Mouse (Mus musculus) liver, embryonic 11.5 days (tissue): ENCODE measurements around the gene Timm10b. TPM values are rescaled to one million over a fixed set of nuclear protein-coding genes. Genes with fewer than 3 reads are reported as not detected.

ENCODE experiments used
- ATAC-seq: fragments of 200-750 bp; cut with Nextera tagmentation; replicated peaks from 2 replicates; pipeline ENCODE4 v1.8.0; 2017; ENCODE audit warnings: moderate number of reproducible peaks, mild to moderate bottlenecking, moderate TSS enrichment, moderate library complexity; ENCODE audit not compliant: low FRiP score
- DNase-seq: peaks from one replicate; pipeline ENCODE4 v3.0.0-alpha.2; 2017; ENCODE audit warnings: low spot score
- H3K27ac ChIP-seq: fragments of 300-500 bp; sonication (generic); 2 replicates; pipeline ENCODE4 v1.5.1; 2014; ENCODE audit warnings: mild to moderate bottlenecking, low read depth, low read length, control low read depth
- H3K27me3 ChIP-seq: fragments of 300-500 bp; sonication (generic); replicated peaks from 2 replicates; pipeline ENCODE4 v1.6.1; 2014; ENCODE audit warnings: low read length, mixed read lengths; ENCODE audit not compliant: control insufficient read depth, insufficient read depth
- H3K36me3 ChIP-seq: fragments of 300-500 bp; sonication (generic); 2 replicates; pipeline ENCODE4 v1.6.1; 2014; ENCODE audit warnings: mild to moderate bottlenecking, low read length, moderate library complexity, mixed read lengths; ENCODE audit not compliant: control insufficient read depth, insufficient read depth
- H3K4me1 ChIP-seq: fragments of 300-500 bp; sonication (generic); replicated peaks from 2 replicates; pipeline ENCODE4 v1.6.1; 2014; ENCODE audit warnings: low read length, mixed read lengths; ENCODE audit not compliant: control insufficient read depth, insufficient read depth
- H3K4me2 ChIP-seq: fragments of 300-500 bp; sonication (generic); 2 replicates; pipeline ENCODE4 v1.6.1; 2014; ENCODE audit warnings: mild to moderate bottlenecking, control low read depth, moderate library complexity
- H3K4me3 ChIP-seq: fragments of 300-500 bp; sonication (generic); 2 replicates; pipeline ENCODE4 v1.5.1; 2014; ENCODE audit warnings: low read depth, low read length, control low read depth
- H3K9ac ChIP-seq: fragments of 300-500 bp; sonication (generic); 2 replicates; pipeline ENCODE4 v1.6.1; 2014; ENCODE audit warnings: low read depth, low read length, control low read depth
- H3K9me3 ChIP-seq: fragments of 300-500 bp; sonication (generic); 2 replicates; pipeline ENCODE4 v1.6.1; 2016; ENCODE audit warnings: low read length, inconsistent platforms, mixed read lengths; ENCODE audit not compliant: control insufficient read depth
- WGBS: fragments of 180-500 bp; shearing (Covaris S2); extraction: QIAGEN DNeasy Blood & Tissue Kit; methylation state at CpG from one replicate; pipeline ENCODE4 v1.1.7; 2014; 5-methylcytosine and 5-hydroxymethylcytosine counted together
- polyA plus RNA-seq: library from polyadenylated mRNA; unstranded; fragments of >200 nt; fragmentation: Nextera tagmentation; extraction: Ambion mirVana; gene quantifications from 2 replicates; pipeline ENCODE4 v1.2.1, GENCODE M21; 2014

The Timm10b gene
- 222 and 242 TPM in 2 replicates for polyA plus RNA-seq

GRCm38 (mm10) chr7:105639756-105640155 is at the start of gene Timm10b:
Timm10b (plus strand) TSS chr7:105640056.
- peak within 1 kb of the TSS; percentile 80 for H3K27ac ChIP-seq
- no peaks in the 10 kb centered on the region for H3K9me3 ChIP-seq
- H3K4me3 ChIP-seq: peak within 1 kb of the TSS; percentile 78
- peak within 1 kb of the TSS; percentile 74 for H3K9ac ChIP-seq
- no peak for DNase-seq
- H3K4me2 ChIP-seq: peak within 1 kb of the TSS; percentile 92
- ATAC-seq: peak; percentile 8; the same call in 1 of the 2 replicates
- H3K36me3 ChIP-seq: peaks cover 16% of the 10 kb centered on the region; the same call in 1 of the 2 replicates
- 7% methylated on average over 2 of the region's 2 CpGs for WGBS
- no peaks in the 10 kb centered on the region for H3K27me3 ChIP-seq
- H3K4me1 ChIP-seq: peaks cover 11% of the 10 kb centered on the region

- Histone ChIP-seq H3K27ac (no peak overlapping the region), H3K9me3 (no peaks in the 10 kb centered on the region), H3K4me1 (no peaks in the 10 kb centered on the region), H3K27me3 (no peaks in the 10 kb centered on the region), H3K4me3 (no peak overlapping the region), H3K36me3 (no peaks in the 10 kb centered on the region), H3K4me2 (no peak overlapping the region), H3K9ac (no peak overlapping the region)
- WGBS: 35% methylated on average over 7 of the region's 7 CpGs
- DNase-seq (no peak), ATAC-seq (no peak; the same call in 1 of the 2 replicates)
Observed at GRCm38 (mm10) chr7:105590097-105590496, 49.8 kb upstream of the Timm10b start.

- no peak overlapping the region for H3K27ac ChIP-seq
- no peaks in the 10 kb centered on the region for H3K9me3 ChIP-seq
- ATAC-seq: peak; percentile 68
- peak; percentile 52 for DNase-seq
- no peak overlapping the region for H3K9ac ChIP-seq
- H3K36me3 ChIP-seq: no peaks in the 10 kb centered on the region
- no peaks in the 10 kb centered on the region for H3K4me1 ChIP-seq
- no peak overlapping the region for H3K4me3 ChIP-seq
- WGBS: 34% methylated on average over 9 of the region's 9 CpGs
- H3K27me3 ChIP-seq: no peaks in the 10 kb centered on the region
- H3K4me2 ChIP-seq: no peak overlapping the region
Observed at GRCm38 (mm10) chr7:105602860-105603623, 36.8 kb upstream of the Timm10b start.

DNA sequence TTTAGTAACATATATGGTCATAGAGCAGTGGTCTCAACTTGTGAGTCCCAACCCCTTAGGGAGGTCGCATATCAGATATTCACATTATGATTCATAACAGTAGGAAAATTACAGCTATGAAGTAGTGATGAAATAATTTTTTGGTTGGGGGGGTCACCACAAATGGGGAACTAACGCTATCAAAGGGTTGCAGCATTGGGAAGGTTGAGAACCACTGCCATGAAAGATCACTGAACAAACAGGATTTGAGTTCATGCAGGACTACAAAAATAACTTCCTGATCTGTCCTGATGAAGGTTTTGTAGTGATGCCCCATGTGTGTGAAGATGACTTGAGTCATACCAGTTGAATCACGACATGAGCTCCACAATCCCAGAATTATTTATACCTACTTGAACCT is 31.4 kb upstream of the Timm10b start:
- no peaks in the 10 kb centered on the region for H3K9me3 ChIP-seq
- DNase-seq: no peak
- no peak overlapping the region for H3K4me2 ChIP-seq
- no peaks in the 10 kb centered on the region for H3K4me1 ChIP-seq
- no peak for ATAC-seq
- WGBS: 73% methylated on average over 3 of the region's 3 CpGs
- no peak overlapping the region for H3K9ac ChIP-seq
- no peaks in the 10 kb centered on the region for H3K27me3 ChIP-seq
- no peak overlapping the region for H3K27ac ChIP-seq
- H3K4me3 ChIP-seq: no peak overlapping the region
- H3K36me3 ChIP-seq: peaks cover 10% of the 10 kb centered on the region

GRCm38 (mm10) chr7:105611767-105612166 is 28.1 kb upstream of the Timm10b start:
- Histone ChIP-seq H3K27me3 (no peaks in the 10 kb centered on the region), H3K4me1 (no peaks in the 10 kb centered on the region), H3K27ac (no peak overlapping the region), H3K9me3 (no peaks in the 10 kb centered on the region), H3K9ac (no peak overlapping the region), H3K4me2 (no peak overlapping the region), H3K4me3 (no peak overlapping the region), H3K36me3 (peaks cover 12% of the 10 kb centered on the region)
- ATAC-seq (no peak), DNase-seq (no peak)
- WGBS: 90% methylated on average over 1 of the region's 1 CpGs

- Histone ChIP-seq H3K4me2 (no peak overlapping the region), H3K4me3 (no peak overlapping the region), H3K9ac (no peak overlapping the region), H3K4me1 (no peaks in the 10 kb centered on the region), H3K36me3 (peaks cover 24% of the 10 kb centered on the region), H3K27me3 (no peaks in the 10 kb centered on the region), H3K9me3 (no peaks in the 10 kb centered on the region), H3K27ac (no peak overlapping the region)
- ATAC-seq (no peak), DNase-seq (no peak)
- whole genome bisulfite sequencing: 79% methylated on average over 1 of the region's 1 CpGs
Observed at GRCm38 (mm10) chr7:105614400-105614799, 25.5 kb upstream of the Timm10b start.

DNA sequence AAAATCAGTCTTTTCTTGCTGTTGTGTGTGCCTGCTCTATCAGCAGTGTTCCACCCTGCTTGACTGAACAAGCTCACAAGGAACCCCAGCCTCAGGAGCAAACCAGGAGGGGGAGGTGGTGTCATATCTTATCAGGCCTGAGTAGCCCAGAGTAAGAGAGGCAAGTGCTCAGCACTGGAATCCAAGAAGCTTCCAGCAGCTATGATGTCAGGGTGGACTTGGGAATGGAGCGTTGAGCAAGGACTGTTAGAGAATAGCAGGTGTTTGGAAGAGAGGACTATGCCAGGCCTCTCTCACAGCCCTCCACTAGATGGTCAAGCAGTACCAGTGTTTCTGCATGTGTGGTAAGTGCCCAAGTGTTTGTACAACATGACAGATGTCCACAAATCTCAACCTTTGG is 24.1 kb upstream of the Timm10b start:
- Histone ChIP-seq H3K4me3 (no peak overlapping the region), H3K36me3 (peaks cover 21% of the 10 kb centered on the region), H3K9me3 (no peaks in the 10 kb centered on the region), H3K27me3 (no peaks in the 10 kb centered on the region), H3K9ac (no peak overlapping the region), H3K4me1 (no peaks in the 10 kb centered on the region), H3K27ac (no peak overlapping the region), H3K4me2 (no peak overlapping the region)
- DNase-seq (no peak), ATAC-seq (no peak)
- 83% methylated on average over 1 of the region's 1 CpGs for WGBS

- no peak overlapping the region for H3K4me3 ChIP-seq
- no peak overlapping the region for H3K9ac ChIP-seq
- 71% methylated on average over 6 of the region's 6 CpGs for WGBS
- no peaks in the 10 kb centered on the region for H3K4me1 ChIP-seq
- H3K27me3 ChIP-seq: no peaks in the 10 kb centered on the region
- H3K27ac ChIP-seq: no peak overlapping the region
- ATAC-seq: no peak
- DNase-seq: no peak
- peaks cover 14% of the 10 kb centered on the region; the same call in 1 of the 2 replicates for H3K36me3 ChIP-seq
- H3K9me3 ChIP-seq: no peaks in the 10 kb centered on the region
- no peak overlapping the region for H3K4me2 ChIP-seq
Observed at GRCm38 (mm10) chr7:105616561-105616960, 23.3 kb upstream of the Timm10b start.

GRCm38 (mm10) chr7:105617810-105618209 is 22.0 kb upstream of the Timm10b start:
- no peak overlapping the region for H3K27ac ChIP-seq
- H3K27me3 ChIP-seq: no peaks in the 10 kb centered on the region
- H3K4me1 ChIP-seq: no peaks in the 10 kb centered on the region
- no peaks in the 10 kb centered on the region for H3K9me3 ChIP-seq
- DNase-seq (no peak), ATAC-seq (no peak)
- no peak overlapping the region for H3K9ac ChIP-seq
- H3K4me3 ChIP-seq: no peak overlapping the region
- 94% methylated on average over 22 of the region's 22 CpGs for WGBS
- H3K36me3 ChIP-seq: peaks cover 14% of the 10 kb centered on the region; the same call in 1 of the 2 replicates
- no peak overlapping the region for H3K4me2 ChIP-seq
